Mouse (Mus musculus): ENCODE measurements around the gene Tmem252.

DNA sequence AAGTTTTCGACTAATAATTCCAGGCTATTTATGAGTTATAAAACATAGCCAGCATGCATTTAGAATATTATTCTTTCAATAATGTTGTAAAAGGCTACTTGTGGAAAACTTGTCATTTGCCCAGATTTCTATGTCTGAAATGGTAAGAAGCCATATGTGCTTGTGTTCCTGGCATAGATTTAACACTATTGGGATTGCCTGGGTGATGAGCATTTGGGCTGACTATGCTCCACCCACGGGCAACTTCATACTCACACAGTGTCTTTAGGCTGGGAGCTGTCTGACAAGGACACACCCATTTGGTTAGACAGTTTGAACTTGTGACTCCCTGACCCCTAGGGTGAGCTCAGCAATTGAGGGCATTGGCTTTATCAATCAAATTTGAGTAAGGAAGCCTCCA, 30.5 kb downstream of the Tmem252 start:
- TF ChIP-seq CTCF (IDR thresholded peaks at IDR 0.05; ENCODE audit: borderline replicate concordance, extremely low read depth, insufficient read depth, insufficient read length) (no peak), POLR2A (IDR thresholded peaks at IDR 0.05; ENCODE audit: borderline replicate concordance, extremely low read depth, insufficient read depth, insufficient read length, poor library complexity, severe bottlenecking) (no peak)

Measured in brain, embryonic 14.5 days (tissue).